Mouse (Mus musculus) midbrain, embryonic 11.5 days (tissue): Measurements from ENCODE around the gene Olah. TPM values are rescaled to one million over a fixed set of nuclear protein-coding genes. Genes with fewer than 3 reads are reported as not detected.
"Not testable (repeated sequence)": the region's sequence is repeated elsewhere in the genome, so short reads cannot be mapped to it uniquely, and the experiment has no call there.

Source experiments
- ATAC-seq: fragments of 200-750 bp; cut with Nextera tagmentation; 2 replicates; pipeline ENCODE4 v1.8.0; 2017; ENCODE audit warnings: moderate TSS enrichment, moderate library complexity; ENCODE audit not compliant: low FRiP score
- DNase-seq: peaks from one replicate; pipeline ENCODE4 v3.0.0; 2015; ENCODE audit warnings: low spot score; ENCODE audit errors: missing footprints
- H3K27ac ChIP-seq: fragments of 300-500 bp; sonication (generic); 2 replicates; pipeline ENCODE4 v1.5.1; 2014; ENCODE audit warnings: low read depth, low read length
- H3K27me3 ChIP-seq: fragments of 300-500 bp; sonication (generic); 2 replicates; pipeline ENCODE4 v1.6.1; 2014; ENCODE audit warnings: mild to moderate bottlenecking, low read length, moderate library complexity, mixed read lengths; ENCODE audit not compliant: control insufficient read depth, insufficient read depth
- H3K36me3 ChIP-seq: fragments of 300-500 bp; sonication (generic); 2 replicates; pipeline ENCODE4 v1.6.1; 2014; ENCODE audit warnings: mild to moderate bottlenecking, low read length, moderate library complexity, mixed read lengths; ENCODE audit not compliant: control insufficient read depth, insufficient read depth
- H3K4me1 ChIP-seq: fragments of 300-500 bp; sonication (generic); 2 replicates; pipeline ENCODE4 v1.6.1; 2014; ENCODE audit warnings: low read length; ENCODE audit not compliant: control insufficient read depth, insufficient read depth
- H3K4me2 ChIP-seq: fragments of 300-500 bp; sonication (generic); 2 replicates; pipeline ENCODE4 v1.6.1; 2014; ENCODE audit warnings: mild to moderate bottlenecking, moderate library complexity
- H3K4me3 ChIP-seq: fragments of 300-500 bp; sonication (generic); 2 replicates; pipeline ENCODE4 v1.5.1; 2014; ENCODE audit warnings: low read depth, low read length
- H3K9ac ChIP-seq: fragments of 300-500 bp; sonication (generic); 2 replicates; pipeline ENCODE4 v1.6.1; 2014; ENCODE audit warnings: low read length
- H3K9me3 ChIP-seq: fragments of 300-500 bp; sonication (generic); 2 replicates; pipeline ENCODE4 v1.6.1; 2016; ENCODE audit warnings: low read length; ENCODE audit not compliant: control insufficient read depth
- WGBS: fragments of 180-500 bp; shearing (Covaris S2); extraction: QIAGEN DNeasy Blood & Tissue Kit; methylation state at CpG from one replicate; pipeline ENCODE4 v1.1.7; 2014; 5-methylcytosine and 5-hydroxymethylcytosine counted together
- polyA plus RNA-seq: library from polyadenylated mRNA; unstranded; fragments of >200 nt; fragmentation: Nextera tagmentation; extraction: Ambion mirVana; gene quantifications from 2 replicates; pipeline ENCODE4 v1.2.1, GENCODE M21; 2014

Gene Olah
- polyA plus RNA-seq = not detected in 2 replicates

GRCm38 (mm10) chr2:3397110-3397509 is at the start of gene Olah:
Gene Olah, minus strand, starts transcription at chr2:3397210.
- not testable (repeated sequence) for H3K27ac ChIP-seq, DNase-seq, H3K9ac ChIP-seq, H3K36me3 ChIP-seq, ATAC-seq, H3K9me3 ChIP-seq, H3K4me2 ChIP-seq, H3K4me1 ChIP-seq, H3K27me3 ChIP-seq, H3K4me3 ChIP-seq
- WGBS = 69% methylated on average over 10 of the region's 10 CpGs

- H3K36me3 ChIP-seq = no peaks in the 10 kb centered on the region; the same call in 1 of the 2 replicates
Measured at GRCm38 (mm10) chr2:3445984-3446383, 49.0 kb upstream of the Olah start.

GRCm38 (mm10) chr2:3444206-3444605 is 47.2 kb upstream of the Olah start:
- Histone ChIP-seq H3K27ac (no peak overlapping the region), H3K27me3 (no peaks in the 10 kb centered on the region), H3K4me2 (no peak overlapping the region), H3K36me3 (no peaks in the 10 kb centered on the region), H3K9ac (no peak overlapping the region), H3K4me3 (no peak overlapping the region), H3K4me1 (no peaks in the 10 kb centered on the region), H3K9me3 (no peaks in the 10 kb centered on the region)
- no peak for ATAC-seq
- DNase-seq = no peak
- 91% methylated on average over 7 of the region's 7 CpGs for WGBS

More at GRCm38 (mm10) chr2:3445984-3446383, 49.0 kb upstream of the Olah start:
- Histone ChIP-seq H3K27me3 (no peaks in the 10 kb centered on the region), H3K9ac (no peak overlapping the region), H3K4me3 (no peak overlapping the region), H3K4me2 (no peak overlapping the region), H3K4me1 (no peaks in the 10 kb centered on the region), H3K9me3 (no peaks in the 10 kb centered on the region), H3K27ac (no peak overlapping the region)
- 87% methylated on average over 4 of the region's 4 CpGs for WGBS
- ATAC-seq = no peak
- DNase-seq = peak; percentile 39

- H3K27me3 ChIP-seq = no peaks in the 10 kb centered on the region
- no peaks in the 10 kb centered on the region for H3K9me3 ChIP-seq
- DNase-seq (no peak), ATAC-seq (no peak)
- 35% methylated on average over 7 of the region's 7 CpGs for WGBS
- no peak overlapping the region for H3K27ac ChIP-seq
- no peaks in the 10 kb centered on the region for H3K36me3 ChIP-seq
- no peak overlapping the region for H3K9ac ChIP-seq
- no peak overlapping the region for H3K4me2 ChIP-seq
- H3K4me3 ChIP-seq = no peak overlapping the region
- no peaks in the 10 kb centered on the region for H3K4me1 ChIP-seq
Measured at GRCm38 (mm10) chr2:3437956-3438355, 40.9 kb upstream of the Olah start.

- DNase-seq = no peak
- 87% methylated on average over 6 of the region's 6 CpGs for WGBS
- Histone ChIP-seq H3K4me2 (no peak overlapping the region), H3K27ac (no peak overlapping the region), H3K27me3 (no peaks in the 10 kb centered on the region), H3K36me3 (no peaks in the 10 kb centered on the region), H3K4me3 (no peak overlapping the region), H3K9me3 (no peaks in the 10 kb centered on the region), H3K9ac (no peak overlapping the region), H3K4me1 (no peaks in the 10 kb centered on the region)
- no peak for ATAC-seq
Measured at GRCm38 (mm10) chr2:3435369-3436061, 38.5 kb upstream of the Olah start.

GRCm38 (mm10) chr2:3430956-3431355 is 33.9 kb upstream of the Olah start:
- Histone ChIP-seq H3K9ac (no peak overlapping the region), H3K4me2 (no peak overlapping the region), H3K9me3 (no peaks in the 10 kb centered on the region), H3K4me3 (no peak overlapping the region), H3K27me3 (no peaks in the 10 kb centered on the region), H3K27ac (no peak overlapping the region), H3K4me1 (no peaks in the 10 kb centered on the region), H3K36me3 (no peaks in the 10 kb centered on the region)
- DNase-seq = no peak
- WGBS = 89% methylated on average over 9 of the region's 9 CpGs
- no peak for ATAC-seq

- no peak for ATAC-seq
- 14% methylated on average over 10 of the region's 10 CpGs for WGBS
Measured at GRCm38 (mm10) chr2:3424579-3424910, 27.5 kb upstream of the Olah start.

GRCm38 (mm10) chr2:3423841-3424578 is 27.0 kb upstream of the Olah start, which contains the start of gene Dclre1c:
Gene Dclre1c, plus strand, starts transcription at chr2:3424131.
- no peaks in the 10 kb centered on the region for H3K36me3 ChIP-seq
- H3K9ac ChIP-seq = peak within 1 kb of the TSS; percentile 69
- DNase-seq = peak; percentile 96
- H3K9me3 ChIP-seq = no peaks in the 10 kb centered on the region
- WGBS = under 1% methylated on average over 29 of the region's 29 CpGs
- H3K4me1 ChIP-seq = peaks cover 13% of the 10 kb centered on the region
- H3K27ac ChIP-seq = no peak within 1 kb of the TSS
- peak within 1 kb of the TSS; percentile 70 for H3K4me3 ChIP-seq
- H3K4me2 ChIP-seq = peak within 1 kb of the TSS; percentile 94
- no peaks in the 10 kb centered on the region for H3K27me3 ChIP-seq
- peak; percentile 98 for ATAC-seq

More at GRCm38 (mm10) chr2:3424579-3424910, 27.5 kb upstream of the Olah start:
- H3K4me1 ChIP-seq = peaks cover 13% of the 10 kb centered on the region
- no peaks in the 10 kb centered on the region for H3K9me3 ChIP-seq
- DNase-seq = no peak
- H3K9ac ChIP-seq = peak overlapping the region; percentile 69
- no peaks in the 10 kb centered on the region for H3K36me3 ChIP-seq
- no peaks in the 10 kb centered on the region for H3K27me3 ChIP-seq
- no peak overlapping the region for H3K27ac ChIP-seq
- peak overlapping the region; percentile 94 for H3K4me2 ChIP-seq
- H3K4me3 ChIP-seq = peak overlapping the region; percentile 70

GRCm38 (mm10) chr2:3422548-3422947 is 25.5 kb upstream of the Olah start, which contains the start of gene Meig1:
Gene Meig1, minus strand, starts transcription at chr2:3422648.
- no peak within 1 kb of the TSS for H3K9ac ChIP-seq
- no peak within 1 kb of the TSS for H3K4me3 ChIP-seq
- no peak within 1 kb of the TSS for H3K27ac ChIP-seq
- H3K4me2 ChIP-seq = peak within 1 kb of the TSS; percentile 94
- ATAC-seq = no peak
- no peaks in the 10 kb centered on the region for H3K9me3 ChIP-seq
- 70% methylated on average over 3 of the region's 3 CpGs for WGBS
- H3K27me3 ChIP-seq = peaks cover 6% of the 10 kb centered on the region; the same call in 1 of the 2 replicates
- no peaks in the 10 kb centered on the region for H3K36me3 ChIP-seq
- H3K4me1 ChIP-seq = peaks cover 13% of the 10 kb centered on the region
- no peak for DNase-seq
